Mouse (Mus musculus) limb, embryonic 11.5 days (tissue): ENCODE measurements around the gene Gfpt2. TPM values are rescaled to one million over a fixed set of nuclear protein-coding genes. Genes with fewer than 3 reads are reported as not detected.
A peak's percentile ranks its signal among the peaks of the same experiment; 100 is the strongest.

ENCODE experiments used
- ATAC-seq: fragments of 200-750 bp; cut with Nextera tagmentation; 2 replicates; pipeline ENCODE4 v1.8.0; 2017; ENCODE audit warnings: low read depth; ENCODE audit not compliant: insufficient number of reproducible peaks, low FRiP score, low TSS enrichment
- DNase-seq: peaks from one replicate; pipeline ENCODE4 v3.0.0-alpha.2; 2015; ENCODE audit warnings: low spot score
- H3K27ac ChIP-seq: fragments of 300-500 bp; sonication (generic); replicated peaks from 2 replicates; pipeline ENCODE4 v1.5.1; 2014; ENCODE audit warnings: low read depth, mild to moderate bottlenecking, low read length
- H3K27me3 ChIP-seq: fragments of 300-500 bp; sonication (generic); 2 replicates; pipeline ENCODE4 v1.6.1; 2014; ENCODE audit warnings: mild to moderate bottlenecking, low read length, mixed read lengths; ENCODE audit not compliant: control insufficient read depth, insufficient read depth
- H3K36me3 ChIP-seq: fragments of 300-500 bp; sonication (generic); 2 replicates; pipeline ENCODE4 v1.6.1; 2014; ENCODE audit warnings: mild to moderate bottlenecking, low read length, moderate library complexity, mixed read lengths; ENCODE audit not compliant: control insufficient read depth, insufficient read depth
- H3K4me1 ChIP-seq: fragments of 300-500 bp; sonication (generic); 2 replicates; pipeline ENCODE4 v1.6.1; 2014; ENCODE audit warnings: low read length, mixed read lengths; ENCODE audit not compliant: control insufficient read depth, insufficient read depth
- H3K4me2 ChIP-seq: fragments of 300-500 bp; sonication (generic); 2 replicates; pipeline ENCODE4 v1.6.1; 2014; ENCODE audit warnings: low read depth, mild to moderate bottlenecking, moderate library complexity; ENCODE audit not compliant: severe bottlenecking
- H3K4me3 ChIP-seq: fragments of 300-500 bp; sonication (generic); 2 replicates; pipeline ENCODE4 v1.5.1; 2014; ENCODE audit warnings: low read depth, low read length
- H3K9ac ChIP-seq: fragments of 300-500 bp; sonication (generic); 2 replicates; pipeline ENCODE4 v1.6.1; 2014; ENCODE audit warnings: mild to moderate bottlenecking, low read length
- H3K9me3 ChIP-seq: fragments of 300-500 bp; sonication (generic); 2 replicates; pipeline ENCODE4 v1.6.1; 2016; ENCODE audit warnings: low read length; ENCODE audit not compliant: control insufficient read depth
- WGBS: fragments of 180-500 bp; shearing (Covaris S2); extraction: QIAGEN DNeasy Blood & Tissue Kit; methylation state at CpG from one replicate; pipeline ENCODE4 v1.1.7; 2014; 5-methylcytosine and 5-hydroxymethylcytosine counted together
- polyA plus RNA-seq: library from polyadenylated mRNA; unstranded; fragments of >200 nt; fragmentation: Nextera tagmentation; extraction: Ambion mirVana; gene quantifications from 2 replicates; pipeline ENCODE4 v1.2.1, GENCODE M21; 2014

Gene Gfpt2
- polyA plus RNA-seq, result 36.3 and 37.2 TPM in 2 replicates

DNA sequence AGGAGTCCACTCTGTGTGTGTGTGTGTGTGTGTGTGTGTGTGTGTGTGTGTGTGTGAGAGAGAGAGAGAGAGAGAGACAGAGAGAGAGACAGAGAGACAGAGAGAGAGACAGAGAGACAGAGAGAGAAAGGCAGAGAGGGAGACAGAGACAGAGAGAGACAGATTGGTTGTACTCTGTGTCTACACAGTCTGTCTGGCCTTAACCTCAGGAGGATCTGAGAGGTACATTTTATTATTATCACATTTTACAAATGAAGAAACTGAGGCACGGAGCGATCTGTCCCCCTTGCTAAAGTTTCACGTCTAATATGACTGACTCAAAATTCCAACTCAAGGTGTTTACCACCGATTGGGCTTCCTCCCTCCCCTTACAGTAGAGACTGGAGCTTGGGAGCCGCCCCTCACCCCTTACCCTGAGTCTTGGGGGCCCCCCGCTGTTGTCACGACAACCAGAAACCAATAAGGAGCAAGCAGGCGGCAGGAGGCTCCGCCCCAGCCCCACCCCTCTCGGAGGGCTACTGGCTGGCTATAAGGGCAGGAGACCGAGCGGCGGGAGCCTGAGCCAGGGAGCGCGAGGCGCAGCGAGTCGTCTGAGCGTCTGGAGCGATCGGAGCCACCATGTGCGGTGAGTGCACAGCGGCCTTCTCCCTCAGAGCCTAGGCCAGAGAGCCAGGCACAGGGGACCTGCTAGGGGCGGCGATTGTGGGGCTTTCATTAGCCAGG lies at the start of gene Gfpt2:
Gfpt2 (plus strand) TSS at position 560 of the 723 bp plus-strand sequence.
- Histone ChIP-seq H3K9me3 (no peaks in the 10 kb centered on the region), H3K4me3 (peak within 1 kb of the TSS; percentile 66), H3K9ac (peak within 1 kb of the TSS; percentile 67), H3K36me3 (no peaks in the 10 kb centered on the region), H3K4me1 (no peaks in the 10 kb centered on the region), H3K27ac (peak within 1 kb of the TSS; percentile 66), H3K4me2 (peak within 1 kb of the TSS; percentile 84), H3K27me3 (no peaks in the 10 kb centered on the region)
- DNase-seq (peak; percentile 96), ATAC-seq (peak; percentile 97)
- WGBS, result under 1% methylated on average over 25 of the region's 25 CpGs

DNA sequence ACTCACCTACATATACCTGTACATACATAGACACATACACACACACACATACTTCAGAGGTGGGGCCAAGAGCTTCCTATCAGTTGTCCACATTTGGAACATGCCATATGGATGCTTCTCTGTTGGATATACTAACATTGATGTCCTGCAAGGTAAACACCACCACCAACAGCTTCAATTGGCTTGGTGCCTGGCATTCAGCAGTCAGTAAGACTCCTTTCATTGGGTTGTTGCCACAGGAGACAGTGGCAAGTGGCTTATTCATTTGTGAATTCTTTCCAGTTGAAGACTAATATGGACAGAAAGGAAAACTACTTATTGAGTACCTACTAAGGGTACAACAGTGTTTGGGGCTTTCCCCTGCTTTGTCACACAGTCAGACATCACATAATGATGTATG lies 49.0 kb upstream of the Gfpt2 start:
- no peaks in the 10 kb centered on the region for H3K9me3 ChIP-seq
- no peak overlapping the region for H3K4me3 ChIP-seq
- H3K36me3 ChIP-seq, result no peaks in the 10 kb centered on the region
- H3K27ac ChIP-seq, result no peak overlapping the region
- no peaks in the 10 kb centered on the region for H3K27me3 ChIP-seq
- ATAC-seq, result no peak
- DNase-seq, result no peak
- no peak overlapping the region for H3K4me2 ChIP-seq
- no peak overlapping the region for H3K9ac ChIP-seq
- H3K4me1 ChIP-seq, result no peaks in the 10 kb centered on the region

DNA sequence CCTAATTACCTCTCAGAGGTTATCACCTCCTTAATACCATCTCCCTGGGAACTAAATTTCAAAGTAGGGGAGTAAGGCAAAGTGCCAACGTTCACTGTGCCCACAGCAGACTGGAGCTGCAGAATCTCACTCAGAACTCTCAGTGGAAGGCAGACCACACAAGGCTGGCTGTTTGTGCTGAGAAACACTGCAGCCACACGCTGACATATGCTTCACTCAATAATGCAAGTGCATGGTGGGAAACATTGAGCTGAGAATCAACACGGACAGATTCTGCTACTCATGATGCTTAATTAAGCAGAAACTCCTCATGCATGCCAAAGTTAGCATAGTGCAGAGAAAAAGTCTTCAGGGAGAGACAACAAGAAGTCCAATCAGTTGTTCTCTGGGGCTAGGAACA lies 48.1 kb upstream of the Gfpt2 start:
- Histone ChIP-seq H3K36me3 (no peaks in the 10 kb centered on the region), H3K27me3 (no peaks in the 10 kb centered on the region), H3K9ac (no peak overlapping the region), H3K27ac (no peak overlapping the region), H3K4me3 (no peak overlapping the region), H3K9me3 (no peaks in the 10 kb centered on the region), H3K4me2 (no peak overlapping the region), H3K4me1 (no peaks in the 10 kb centered on the region)
- WGBS, result 78% methylated on average over 3 of the region's 3 CpGs
- DNase-seq (no peak), ATAC-seq (no peak)

DNA sequence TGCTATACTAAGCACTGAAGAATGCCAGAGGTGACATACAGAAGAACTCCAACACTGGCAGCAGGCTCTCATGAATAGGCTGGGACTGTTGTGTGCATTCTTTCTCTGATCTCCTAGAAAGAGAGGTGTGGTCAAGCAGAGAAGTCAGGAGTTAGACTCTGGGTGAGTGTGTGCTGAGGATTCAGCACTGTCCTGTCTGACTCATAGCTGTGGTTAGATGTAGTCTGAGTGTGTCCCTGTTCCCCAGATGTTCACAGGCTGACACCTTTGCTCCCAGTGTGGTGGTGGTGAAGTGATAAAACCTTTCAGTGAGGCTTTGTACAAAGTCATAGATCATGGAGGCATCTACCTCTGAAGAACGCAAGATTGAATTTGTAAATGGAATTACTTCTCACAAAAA lies 47.2 kb upstream of the Gfpt2 start:
- ATAC-seq, result no peak
- WGBS, result 97% methylated on average over 1 of the region's 1 CpGs

DNA sequence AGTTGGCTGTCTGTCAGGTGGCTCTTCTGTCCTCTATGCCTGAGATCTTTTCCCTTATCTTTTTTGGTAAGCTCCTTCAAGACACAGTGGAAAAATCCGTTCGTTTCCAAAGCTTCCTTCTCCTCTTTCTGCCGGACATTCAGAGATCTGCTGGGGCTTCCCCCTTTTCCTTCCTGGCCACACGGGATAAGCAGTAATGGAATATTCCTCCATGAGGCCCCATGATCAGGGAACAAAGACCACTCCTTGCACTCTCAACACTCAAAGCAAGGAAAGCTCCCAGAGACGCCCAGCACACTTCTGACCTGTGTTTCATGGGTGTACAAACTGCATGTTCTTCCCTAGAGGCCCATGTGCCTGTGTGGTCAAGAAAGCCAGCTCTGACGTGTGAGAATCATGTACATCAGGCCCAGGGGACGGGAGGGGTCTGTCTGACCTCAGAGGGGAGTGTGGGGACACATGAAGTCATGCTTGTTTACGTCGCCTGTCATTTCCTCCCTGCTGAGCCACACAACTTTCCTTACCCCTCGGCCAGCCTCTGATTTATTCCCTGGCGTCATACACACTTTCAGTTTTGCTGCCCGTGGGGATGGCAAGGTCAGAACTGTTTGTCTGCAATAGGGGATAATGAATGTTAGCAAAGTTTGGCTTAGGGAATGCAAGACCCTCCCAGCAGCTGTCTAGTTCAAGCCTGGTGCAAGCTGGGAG lies 38.9 kb upstream of the Gfpt2 start:
- no peaks in the 10 kb centered on the region for H3K36me3 ChIP-seq
- no peak overlapping the region for H3K4me3 ChIP-seq

More for the DNA sequence above, 47.2 kb upstream of the Gfpt2 start:
- Histone ChIP-seq H3K9me3 (no peaks in the 10 kb centered on the region), H3K27me3 (no peaks in the 10 kb centered on the region), H3K9ac (no peak overlapping the region), H3K36me3 (no peaks in the 10 kb centered on the region), H3K4me2 (no peak overlapping the region), H3K27ac (no peak overlapping the region), H3K4me1 (no peaks in the 10 kb centered on the region), H3K4me3 (no peak overlapping the region)
- DNase-seq, result no peak

DNA sequence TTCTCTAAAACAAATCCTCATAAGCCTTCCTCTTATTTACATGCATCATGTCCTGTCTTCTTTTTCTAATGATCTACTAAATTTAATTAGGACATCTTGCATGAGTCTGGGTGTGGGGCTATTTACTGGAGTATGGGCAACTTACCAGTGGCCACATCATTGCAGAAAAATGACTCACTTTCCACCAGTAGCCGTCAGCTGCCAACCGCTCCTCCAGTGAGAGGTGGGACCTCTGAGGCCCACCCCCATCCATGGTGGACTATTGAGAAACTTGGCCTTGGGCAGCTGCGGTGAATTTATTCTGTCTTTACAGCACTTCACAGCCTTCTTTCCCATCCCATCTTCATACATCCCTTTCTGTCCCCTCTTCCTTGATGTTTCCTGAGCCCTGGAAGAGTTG lies 35.9 kb upstream of the Gfpt2 start:
- Histone ChIP-seq H3K36me3 (no peaks in the 10 kb centered on the region), H3K4me1 (peaks cover 2% of the 10 kb centered on the region), H3K27ac (no peak overlapping the region), H3K4me3 (no peak overlapping the region), H3K9me3 (no peaks in the 10 kb centered on the region), H3K4me2 (no peak overlapping the region), H3K9ac (no peak overlapping the region), H3K27me3 (no peaks in the 10 kb centered on the region)
- no peak for ATAC-seq
- WGBS, result 87% methylated on average over 3 of the region's 3 CpGs
- DNase-seq, result no peak

More for the DNA sequence above, 38.9 kb upstream of the Gfpt2 start:
- Histone ChIP-seq H3K4me1 (no peaks in the 10 kb centered on the region), H3K9ac (no peak overlapping the region), H3K27ac (no peak overlapping the region), H3K4me2 (no peak overlapping the region), H3K9me3 (no peaks in the 10 kb centered on the region), H3K27me3 (no peaks in the 10 kb centered on the region)
- DNase-seq, result no peak
- 47% methylated on average over 12 of the region's 12 CpGs for WGBS
- ATAC-seq, result no peak

DNA sequence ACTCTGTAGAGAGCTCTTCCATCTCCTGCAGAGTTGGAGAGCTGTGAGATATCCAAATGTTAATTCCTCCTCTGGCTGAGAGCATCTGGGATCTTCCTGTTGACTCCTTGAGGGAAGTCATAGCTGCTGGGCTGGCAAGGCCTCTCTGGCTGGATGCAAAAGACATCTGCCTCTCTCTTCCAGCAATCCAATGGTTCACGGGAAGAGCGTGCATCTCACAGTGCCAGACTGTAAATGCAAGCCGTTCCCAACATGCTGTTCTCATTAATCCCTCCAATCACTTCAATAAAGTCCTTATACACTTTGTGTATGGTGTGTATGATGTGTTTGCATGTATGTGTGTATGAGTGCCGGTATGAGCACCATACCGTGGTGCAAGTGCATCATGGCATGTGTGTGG lies 32.8 kb upstream of the Gfpt2 start:
- Histone ChIP-seq H3K4me3 (no peak overlapping the region), H3K9me3 (no peaks in the 10 kb centered on the region), H3K36me3 (no peaks in the 10 kb centered on the region), H3K27ac (no peak overlapping the region), H3K4me1 (peaks cover 19% of the 10 kb centered on the region), H3K4me2 (no peak overlapping the region), H3K9ac (no peak overlapping the region), H3K27me3 (no peaks in the 10 kb centered on the region)
- WGBS, result 77% methylated on average over 5 of the region's 5 CpGs
- DNase-seq (no peak), ATAC-seq (no peak)

DNA sequence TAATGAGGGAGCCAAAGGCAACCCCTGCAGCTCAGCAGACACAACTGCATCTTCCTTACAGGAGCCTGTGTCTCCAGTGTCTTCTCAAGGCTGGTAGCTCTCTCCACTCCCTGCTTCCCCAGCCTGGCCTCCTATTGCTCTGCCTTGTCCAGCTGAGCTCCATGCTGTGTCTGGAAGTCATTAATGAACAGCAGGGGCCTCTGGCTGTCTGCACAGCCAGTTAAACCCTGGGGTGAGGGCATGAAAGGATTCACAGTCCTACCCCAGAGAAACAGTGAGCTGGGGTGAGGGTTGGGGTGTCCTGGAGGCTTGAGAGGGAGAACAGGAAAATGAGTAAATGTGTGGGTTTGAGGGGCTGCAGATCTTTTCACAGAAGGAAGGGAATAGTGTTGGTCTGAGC lies 30.4 kb upstream of the Gfpt2 start:
- Histone ChIP-seq H3K36me3 (no peaks in the 10 kb centered on the region), H3K4me3 (no peak overlapping the region), H3K4me1 (peaks cover 19% of the 10 kb centered on the region), H3K27me3 (no peaks in the 10 kb centered on the region), H3K9me3 (no peaks in the 10 kb centered on the region), H3K27ac (peak overlapping the region; percentile 90), H3K9ac (peak overlapping the region; percentile 30), H3K4me2 (no peak overlapping the region; the same call in 1 of the 2 replicates)
- peak; percentile 61 for ATAC-seq
- DNase-seq, result peak; percentile 57
